Mouse (Mus musculus) heart, embryonic 11.5 days (tissue): ENCODE results near the gene Nfe2. TPM values are rescaled to one million over a fixed set of nuclear protein-coding genes. Genes with fewer than 3 reads are reported as not detected.
"Not testable (repeated sequence)": the region's sequence is repeated elsewhere in the genome, so short reads cannot be mapped to it uniquely, and the experiment has no call there.

Experiments used
- ATAC-seq: fragments of 200-750 bp; cut with Nextera tagmentation; replicated peaks from 2 replicates; pipeline ENCODE4 v1.8.0; 2017; ENCODE audit warnings: moderate library complexity; ENCODE audit not compliant: insufficient number of reproducible peaks, low FRiP score, low TSS enrichment
- H3K27ac ChIP-seq: fragments of 300-500 bp; sonication (generic); 2 replicates; pipeline ENCODE4 v1.5.1; 2014; ENCODE audit warnings: mild to moderate bottlenecking, low read depth, low read length
- H3K27me3 ChIP-seq: fragments of 300-500 bp; sonication (generic); 2 replicates; pipeline ENCODE4 v1.6.1; 2014; ENCODE audit warnings: mild to moderate bottlenecking, low read length, mixed read lengths; ENCODE audit not compliant: control insufficient read depth, insufficient read depth
- H3K36me3 ChIP-seq: fragments of 300-500 bp; sonication (generic); 2 replicates; pipeline ENCODE4 v1.6.1; 2014; ENCODE audit warnings: mild to moderate bottlenecking, low read length, moderate library complexity, mixed read lengths; ENCODE audit not compliant: control insufficient read depth, insufficient read depth
- H3K4me1 ChIP-seq: fragments of 300-500 bp; sonication (generic); 2 replicates; pipeline ENCODE4 v1.6.1; 2014; ENCODE audit warnings: low read length; ENCODE audit not compliant: control insufficient read depth, insufficient read depth
- H3K4me2 ChIP-seq: fragments of 300-500 bp; sonication (generic); 2 replicates; pipeline ENCODE4 v1.6.1; 2014; ENCODE audit warnings: mild to moderate bottlenecking, moderate library complexity
- H3K4me3 ChIP-seq: fragments of 300-500 bp; sonication (generic); 2 replicates; pipeline ENCODE4 v1.5.1; 2014; ENCODE audit warnings: low read depth, low read length
- H3K9ac ChIP-seq: fragments of 300-500 bp; sonication (generic); 2 replicates; pipeline ENCODE4 v1.6.1; 2014; ENCODE audit warnings: mild to moderate bottlenecking, low read depth, low read length, moderate library complexity
- H3K9me3 ChIP-seq: fragments of 300-500 bp; sonication (generic); replicated peaks from 2 replicates; pipeline ENCODE4 v1.6.1; 2016; ENCODE audit warnings: low read length; ENCODE audit not compliant: control insufficient read depth
- WGBS: fragments of 180-500 bp; shearing (Covaris S2); extraction: QIAGEN DNeasy Blood & Tissue Kit; methylation state at CpG from one replicate; pipeline ENCODE4 v1.1.7; 2014; ENCODE audit not compliant: insufficient replicate concordance; 5-methylcytosine and 5-hydroxymethylcytosine counted together
- polyA plus RNA-seq: library from polyadenylated mRNA; unstranded; fragments of >200 nt; fragmentation: Nextera tagmentation; extraction: Ambion mirVana; gene quantifications from 2 replicates; pipeline ENCODE4 v1.2.1, GENCODE M21; 2014

The Nfe2 gene
- polyA plus RNA-seq, 1 experiment from 2014 or later = 24.2 TPM

DNA sequence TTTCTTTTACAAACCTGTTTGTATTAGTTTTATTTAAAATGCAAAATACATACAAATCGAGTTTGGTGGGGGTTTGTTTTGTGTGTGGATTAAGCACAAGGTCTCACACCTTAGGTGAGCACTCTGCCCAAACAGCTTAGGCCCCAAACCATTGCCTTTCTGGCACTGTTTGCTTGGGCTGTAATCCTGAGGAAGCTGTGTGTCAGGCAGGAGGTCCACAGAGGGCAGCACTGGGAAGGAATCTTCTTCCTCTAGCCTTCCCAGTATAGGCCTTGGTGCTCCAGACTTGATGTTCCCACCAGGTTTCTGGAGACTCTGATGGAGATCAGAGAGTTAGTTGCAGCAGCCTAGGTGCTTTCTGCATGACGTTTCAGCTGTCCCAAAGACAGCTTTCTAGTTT is 26.4 kb upstream of the Nfe2 start:
- Histone ChIP-seq H3K9ac (no peak overlapping the region), H3K4me1 (peaks cover 17% of the 10 kb centered on the region), H3K27ac (peak overlapping the region; percentile 1; the same call in 1 of the 2 replicates), H3K9me3 (no peaks in the 10 kb centered on the region), H3K4me2 (no peak overlapping the region), H3K27me3 (no peaks in the 10 kb centered on the region), H3K4me3 (no peak overlapping the region), H3K36me3 (peaks cover 5% of the 10 kb centered on the region; the same call in 1 of the 2 replicates)
- ATAC-seq = no peak
- 46% methylated on average over 2 of the region's 2 CpGs for WGBS

DNA sequence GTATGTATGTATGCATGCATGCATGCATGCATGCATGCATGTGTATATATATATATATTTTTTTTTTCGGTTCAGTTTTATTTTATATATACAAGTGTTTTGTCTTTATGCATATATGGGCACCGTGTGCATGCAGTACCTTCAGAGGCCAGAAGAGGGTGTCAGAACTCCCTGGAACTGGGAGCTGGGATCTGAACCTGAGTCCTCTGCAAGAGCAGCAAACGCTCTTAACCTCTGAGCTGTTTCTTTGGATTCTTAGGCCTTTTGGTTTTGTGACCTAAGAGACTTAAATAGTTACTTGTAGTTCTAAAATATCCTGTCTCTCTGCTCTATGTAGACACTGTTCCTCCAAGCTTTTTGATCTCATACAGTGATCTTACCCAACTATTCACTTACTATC is 25.9 kb upstream of the Nfe2 start:
- no peak overlapping the region for H3K4me2 ChIP-seq
- peaks cover 2% of the 10 kb centered on the region; the same call in 1 of the 2 replicates for H3K36me3 ChIP-seq
- H3K4me3 ChIP-seq = no peak overlapping the region
- no peak overlapping the region for H3K27ac ChIP-seq
- ATAC-seq = no peak
- no peaks in the 10 kb centered on the region for H3K9me3 ChIP-seq
- H3K9ac ChIP-seq = no peak overlapping the region
- no peaks in the 10 kb centered on the region for H3K27me3 ChIP-seq
- peaks cover 16% of the 10 kb centered on the region for H3K4me1 ChIP-seq
- 74% methylated on average over 3 of the region's 3 CpGs for WGBS

DNA sequence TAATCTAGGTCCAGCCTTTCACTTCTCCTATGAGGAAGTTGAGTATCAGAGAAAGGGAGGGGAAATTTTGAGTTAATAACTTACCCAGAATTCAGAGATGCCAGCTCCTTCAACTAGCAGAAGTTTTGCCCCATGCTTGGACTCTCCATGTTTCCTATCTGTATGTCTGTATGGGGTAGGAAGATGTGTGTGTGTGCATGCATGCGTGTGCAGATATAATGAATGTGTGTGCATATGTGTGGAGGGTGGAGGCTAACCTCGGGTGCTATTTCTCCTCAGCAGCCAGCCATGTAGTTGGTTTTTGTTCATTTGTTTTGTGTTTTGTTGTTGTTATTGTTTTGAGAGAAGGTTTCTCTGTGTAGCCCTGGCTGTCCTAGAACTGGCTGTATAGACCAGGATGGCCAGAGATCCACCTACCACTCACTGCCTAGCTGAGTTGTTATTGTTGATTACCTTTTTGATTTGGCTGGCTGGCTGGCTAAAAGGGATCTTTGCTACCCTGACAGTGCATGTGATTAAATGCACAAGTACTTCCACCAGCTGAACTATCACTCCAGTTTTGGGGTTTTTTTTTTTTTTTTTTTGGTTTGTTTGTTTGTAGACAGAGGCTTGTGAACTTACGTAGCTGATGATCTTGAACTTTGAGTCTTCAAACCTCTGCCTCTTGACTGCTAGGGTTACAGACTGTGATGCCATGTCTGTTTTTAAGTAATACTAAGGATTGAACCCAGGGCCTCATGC is 23.4 kb upstream of the Nfe2 start:
- no peak overlapping the region for H3K4me3 ChIP-seq
- 89% methylated on average over 3 of the region's 3 CpGs for WGBS
- H3K4me2 ChIP-seq = no peak overlapping the region
- H3K36me3 ChIP-seq = no peaks in the 10 kb centered on the region
- no peaks in the 10 kb centered on the region for H3K27me3 ChIP-seq
- peaks cover 16% of the 10 kb centered on the region for H3K4me1 ChIP-seq
- H3K9me3 ChIP-seq = no peaks in the 10 kb centered on the region
- H3K9ac ChIP-seq = no peak overlapping the region
- no peak for ATAC-seq
- H3K27ac ChIP-seq = no peak overlapping the region

DNA sequence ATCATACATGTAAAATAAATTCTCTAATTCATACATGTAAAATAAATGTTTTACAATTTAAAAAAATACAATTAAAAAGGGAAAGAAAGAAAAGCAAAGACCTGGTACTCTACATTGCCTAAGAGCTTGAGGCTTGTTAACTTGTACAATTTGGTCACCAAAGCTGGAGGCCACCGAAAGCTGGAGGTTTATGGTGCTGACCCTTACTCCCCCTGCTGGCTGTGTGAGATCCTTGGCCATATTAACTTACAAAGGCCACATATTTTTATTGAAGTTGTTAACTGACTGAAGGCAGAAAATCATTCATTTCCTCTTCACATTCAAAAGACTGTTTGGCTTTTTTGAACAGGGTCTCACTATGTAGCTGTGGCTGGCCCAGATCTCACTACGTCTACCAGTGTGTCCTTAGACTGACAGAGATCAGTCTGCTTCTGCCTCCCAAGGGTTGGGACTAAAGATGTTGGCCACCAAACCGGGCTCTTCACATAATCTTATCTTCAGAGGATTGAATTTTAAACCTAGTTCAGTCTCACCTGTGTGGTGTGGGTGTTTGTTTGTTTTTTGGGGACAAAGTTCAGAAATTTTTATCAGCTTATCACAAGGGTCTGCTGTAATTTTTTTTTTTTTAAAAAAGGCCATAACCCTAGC is 22.7 kb upstream of the Nfe2 start:
- 59% methylated on average over 3 of the region's 3 CpGs for WGBS
- Histone ChIP-seq H3K4me3 (no peak overlapping the region), H3K4me1 (peaks cover 13% of the 10 kb centered on the region), H3K4me2 (no peak overlapping the region), H3K9ac (no peak overlapping the region), H3K27me3 (no peaks in the 10 kb centered on the region), H3K9me3 (no peaks in the 10 kb centered on the region), H3K36me3 (no peaks in the 10 kb centered on the region), H3K27ac (no peak overlapping the region)
- no peak for ATAC-seq

DNA sequence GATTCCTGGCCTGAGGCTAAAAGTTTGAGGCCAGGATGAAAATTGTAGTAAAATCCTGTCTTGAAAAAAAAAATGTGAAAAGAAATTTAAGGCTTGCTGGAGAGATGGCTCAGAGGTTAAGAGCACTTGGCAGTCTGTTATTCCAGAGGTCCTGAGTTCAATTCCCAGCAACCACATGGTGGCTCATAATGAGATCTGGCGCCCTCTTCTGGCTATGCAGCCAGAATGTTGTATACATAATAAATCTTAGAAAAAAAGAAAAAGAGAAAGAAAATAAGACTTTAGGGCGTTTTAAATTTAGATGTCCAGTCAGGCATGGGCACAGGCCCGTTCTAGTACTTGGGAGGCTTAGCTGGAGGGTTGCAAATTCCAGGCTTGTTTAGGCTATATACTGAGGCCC is 21.5 kb upstream of the Nfe2 start:
- Histone ChIP-seq H3K9ac (no peak overlapping the region), H3K27me3 (no peaks in the 10 kb centered on the region), H3K36me3 (no peaks in the 10 kb centered on the region), H3K4me1 (peaks cover 3% of the 10 kb centered on the region), H3K9me3 (no peaks in the 10 kb centered on the region), H3K4me3 (no peak overlapping the region), H3K4me2 (no peak overlapping the region), H3K27ac (no peak overlapping the region)
- no peak for ATAC-seq
- WGBS = 61% methylated on average over 3 of the region's 3 CpGs

DNA sequence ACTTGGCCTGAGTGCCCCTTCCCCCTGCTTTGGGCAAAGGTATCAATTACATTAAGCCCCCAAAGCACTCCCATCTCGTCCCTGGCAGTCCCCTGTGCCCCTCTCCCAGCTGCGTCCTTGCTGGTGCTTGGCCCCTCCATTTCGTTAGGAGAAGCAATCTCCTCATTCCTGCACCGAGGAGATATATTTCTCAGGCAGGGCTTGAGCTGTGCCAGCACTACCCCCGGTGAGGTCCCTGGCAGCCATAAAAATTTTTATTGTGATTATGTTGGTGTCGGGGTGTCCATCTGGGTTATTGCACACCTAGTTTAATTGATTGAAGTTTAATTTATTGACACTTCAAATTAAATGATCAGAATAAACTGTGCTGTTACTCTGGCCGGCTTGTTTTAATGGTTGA is 19.7 kb upstream of the Nfe2 start:
- no peak for ATAC-seq
- WGBS = 82% methylated on average over 7 of the region's 7 CpGs

DNA sequence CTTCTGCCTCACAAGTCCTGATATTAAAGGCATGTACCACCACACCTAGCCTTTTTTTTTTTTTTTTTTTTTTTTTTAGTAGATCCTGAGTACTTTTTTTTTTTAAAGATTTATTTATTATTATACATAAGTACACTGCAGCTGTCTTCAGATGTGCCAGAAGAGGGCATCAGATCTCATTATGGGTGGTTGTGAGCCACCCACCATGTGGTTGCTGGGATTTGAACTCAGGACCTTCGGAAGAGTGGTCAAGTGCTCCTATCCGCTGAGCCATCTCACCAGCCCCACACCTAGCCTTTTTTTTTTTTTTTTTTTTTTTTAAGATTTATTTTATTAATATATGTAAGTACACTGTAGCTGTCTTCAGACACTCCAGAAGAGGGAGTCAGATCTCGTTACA is 17.7 kb upstream of the Nfe2 start:
- H3K27ac ChIP-seq, H3K36me3 ChIP-seq, H3K4me3 ChIP-seq, H3K4me1 ChIP-seq, ATAC-seq, H3K9ac ChIP-seq, H3K27me3 ChIP-seq, H3K9me3 ChIP-seq, H3K4me2 ChIP-seq: not testable (repeated sequence)
- WGBS = 93% methylated on average over 3 of the region's 3 CpGs

More for the DNA sequence above, 19.7 kb upstream of the Nfe2 start:
- Histone ChIP-seq H3K27ac (no peak overlapping the region), H3K27me3 (no peaks in the 10 kb centered on the region), H3K9ac (no peak overlapping the region), H3K36me3 (no peaks in the 10 kb centered on the region), H3K9me3 (no peaks in the 10 kb centered on the region), H3K4me2 (no peak overlapping the region), H3K4me1 (peaks cover 6% of the 10 kb centered on the region), H3K4me3 (no peak overlapping the region)

DNA sequence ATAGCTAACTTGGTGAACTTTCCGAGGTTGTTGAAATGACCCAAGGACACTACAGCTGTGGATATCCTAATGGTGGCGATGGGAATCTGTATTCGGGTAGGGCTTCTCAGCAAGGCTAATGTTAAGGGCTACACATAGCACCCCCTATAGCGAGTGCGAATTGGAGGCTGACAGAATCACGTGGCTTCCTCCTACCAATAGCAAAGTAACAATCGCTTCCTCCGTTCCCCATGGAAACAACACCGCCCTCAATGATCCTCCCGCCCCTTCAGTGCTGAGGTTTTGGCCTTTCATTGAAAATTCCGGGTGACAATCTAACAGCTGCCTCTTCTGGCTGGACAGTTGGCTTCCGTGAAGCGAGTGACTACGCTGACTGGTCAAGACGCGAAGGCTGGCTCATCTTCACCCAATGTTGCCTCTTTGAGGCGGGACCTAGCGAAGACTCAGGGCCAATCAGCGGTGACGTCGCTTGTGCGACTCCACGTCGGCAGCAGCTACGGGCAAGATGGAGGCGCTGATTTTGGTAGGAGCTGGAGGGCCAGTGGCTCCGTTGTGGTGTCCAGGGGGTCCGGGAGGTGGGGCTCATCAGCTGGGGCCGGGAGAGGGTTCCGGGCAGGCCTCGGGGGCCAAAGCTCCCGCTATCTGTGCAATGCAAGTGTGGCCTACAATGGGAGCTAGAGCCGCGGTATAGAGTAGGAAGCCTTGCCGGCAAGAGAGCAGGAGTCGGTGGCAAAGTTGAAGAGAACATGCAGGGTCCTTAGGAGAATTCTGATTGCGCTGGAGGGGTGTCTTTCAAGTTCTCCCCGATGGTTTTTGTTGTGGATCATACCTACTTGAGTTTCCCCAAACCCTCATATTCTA is 14.4 kb upstream of the Nfe2 start, which contains the start of gene Copz1:
Copz1 (plus strand) TSS at position 296 of the 861 bp plus-strand sequence.
- H3K4me2 ChIP-seq = peak within 1 kb of the TSS; percentile 70
- H3K27ac ChIP-seq = peak within 1 kb of the TSS; percentile 36
- H3K9me3 ChIP-seq = no peaks in the 10 kb centered on the region
- WGBS = under 1% methylated on average over 38 of the region's 38 CpGs
- ATAC-seq = peak; percentile 99
- peak within 1 kb of the TSS; percentile 76 for H3K4me3 ChIP-seq
- no peaks in the 10 kb centered on the region for H3K27me3 ChIP-seq
- H3K36me3 ChIP-seq = no peaks in the 10 kb centered on the region
- H3K9ac ChIP-seq = peak within 1 kb of the TSS; percentile 84
- H3K4me1 ChIP-seq = peaks cover 6% of the 10 kb centered on the region
